Mouse (Mus musculus): ENCODE results near the gene Iqca.

Gene Iqca

DNA sequence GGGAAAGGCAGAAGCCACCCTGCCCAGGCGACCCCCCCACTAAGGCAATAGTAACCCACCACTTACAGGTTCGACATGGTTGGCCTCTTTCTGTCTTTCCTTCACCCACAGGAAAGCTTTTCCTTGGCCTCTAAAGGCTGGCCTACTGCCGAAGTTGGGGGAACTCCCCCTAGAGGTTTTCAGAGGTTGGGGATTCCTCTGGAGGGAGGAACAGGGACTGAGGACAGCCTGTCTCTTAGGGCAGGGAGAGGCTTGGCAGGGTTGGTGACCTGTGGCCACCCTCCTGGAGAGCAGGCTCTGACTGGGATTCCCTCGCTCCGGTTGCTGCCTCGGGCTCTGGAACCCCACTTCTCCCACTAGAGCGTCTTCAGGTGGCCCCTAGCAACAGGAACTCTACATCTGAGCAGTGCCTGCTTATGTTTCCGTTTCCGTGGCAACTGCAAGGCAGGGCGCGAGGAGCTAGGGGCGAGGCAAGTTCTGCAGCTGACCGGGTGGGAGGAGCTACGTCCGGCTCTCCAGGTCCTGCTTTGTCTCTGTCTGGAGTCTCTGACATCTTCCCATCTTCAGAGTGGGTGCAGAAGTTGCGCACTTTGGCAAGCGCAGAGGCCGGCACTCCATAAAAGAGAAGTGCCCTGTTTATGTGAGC lies at the start of gene Iqca:
Gene Iqca, minus strand, starts transcription at position 303 of the 646 bp plus-strand sequence.
- no peak for DNase-seq (ENCODE audit: low read depth in 1 of 2, low spot score in 2 of 2)

DNA sequence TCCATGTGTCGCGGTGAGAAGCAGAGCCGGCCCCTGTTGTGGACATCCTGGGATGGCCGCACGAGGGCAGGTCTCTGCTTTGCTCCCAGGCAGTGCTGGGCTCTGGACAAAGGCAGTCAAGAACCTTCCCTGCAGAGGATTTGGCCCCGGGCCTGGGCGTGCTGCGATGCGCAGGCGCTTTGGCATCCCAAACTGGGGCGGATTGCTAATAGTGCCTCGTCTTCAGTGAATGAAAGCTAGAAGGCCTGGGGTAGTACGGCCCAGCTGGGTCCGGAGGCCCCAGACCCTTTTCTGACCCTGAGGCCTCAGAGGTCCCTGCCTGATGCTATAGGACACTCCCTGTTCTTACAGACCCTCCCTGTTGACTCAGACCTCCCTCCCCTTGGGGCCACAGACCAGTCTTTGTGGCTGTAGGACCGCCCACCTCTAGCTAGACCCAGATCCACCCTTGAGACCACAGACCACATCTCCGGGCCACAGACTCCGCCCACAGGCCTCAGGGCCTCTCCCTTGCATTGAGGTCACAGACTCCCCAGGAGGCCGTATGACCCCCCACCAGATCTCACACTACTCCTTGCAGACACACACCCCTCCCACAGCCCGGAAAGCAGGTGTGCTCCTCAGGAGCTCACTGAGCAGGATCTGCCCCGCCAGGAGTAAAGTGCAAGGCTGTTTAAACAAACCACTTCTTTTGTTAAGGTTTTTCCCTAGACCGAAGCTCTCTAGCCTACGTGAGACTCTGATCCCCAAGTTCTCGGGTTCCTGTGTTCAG lies 49.2 kb upstream of the Iqca start:
- DNase-seq (ENCODE audit: low read depth in 1 of 2, low spot score in 2 of 2) = no peak

DNA sequence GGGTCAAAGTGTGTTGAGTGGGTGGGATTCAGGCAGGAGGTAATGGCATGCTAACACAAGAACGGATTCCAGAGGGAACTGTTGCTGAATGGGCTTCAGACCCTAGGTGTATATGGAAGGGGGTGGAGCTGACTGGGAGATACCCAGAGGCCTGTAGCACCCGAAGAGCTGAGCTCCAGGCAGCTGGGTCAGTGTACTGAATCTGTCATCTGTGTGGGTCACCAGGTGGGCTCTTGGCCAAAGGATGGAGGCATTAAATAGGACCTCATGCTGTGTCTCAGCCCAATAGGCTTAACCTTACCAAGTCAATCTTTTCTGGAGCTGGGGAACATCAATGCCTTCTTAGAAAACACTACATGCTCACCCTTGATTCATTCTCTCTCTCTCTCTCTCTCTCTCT lies 48.5 kb upstream of the Iqca start:
- DNase-seq (ENCODE audit: low read depth in 1 of 2, low spot score in 2 of 2) = no peak

DNA sequence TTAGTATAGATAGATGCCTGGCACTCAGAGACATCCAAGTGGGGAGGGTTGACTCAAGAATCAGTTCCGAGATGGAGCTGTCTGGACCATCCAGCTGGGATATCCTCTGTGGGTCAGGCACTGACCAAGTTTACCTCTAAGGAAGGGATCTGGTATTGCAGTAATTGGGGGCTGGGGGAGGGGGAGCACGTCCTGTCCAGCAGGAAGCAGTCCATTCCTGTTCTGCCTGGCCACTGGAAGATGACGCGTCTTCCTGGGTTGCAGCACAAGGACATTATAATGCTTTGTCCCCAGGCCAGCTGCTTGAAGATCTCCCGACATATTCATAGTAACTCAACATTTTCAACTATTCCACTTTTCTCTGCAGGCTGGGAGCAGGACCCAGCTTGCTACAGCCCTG lies 48.0 kb upstream of the Iqca start:
- DNase-seq (ENCODE audit: low read depth in 1 of 2, low spot score in 2 of 2) = no peak

DNA sequence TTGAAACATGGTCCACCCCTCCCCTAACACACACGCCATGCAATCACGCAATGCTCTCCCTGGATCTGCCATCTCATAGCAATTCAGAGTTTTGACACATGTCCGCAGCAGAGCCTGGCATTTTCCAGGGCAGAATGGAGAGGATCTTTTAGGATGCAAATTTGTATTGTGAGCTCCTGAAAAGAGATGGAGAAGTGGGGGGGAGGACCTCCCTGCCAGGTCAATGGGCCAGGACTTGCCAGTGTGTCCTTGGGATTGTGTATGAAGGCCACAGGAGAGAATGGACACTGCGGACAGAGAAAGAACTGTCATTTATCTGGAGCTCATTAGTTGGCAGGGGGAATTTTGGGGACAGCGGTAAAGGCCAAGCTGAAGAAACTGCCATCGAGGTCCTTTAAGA lies 35.8 kb upstream of the Iqca start:
- no peak for DNase-seq (ENCODE audit: low read depth in 1 of 2, low spot score in 2 of 2)

DNA sequence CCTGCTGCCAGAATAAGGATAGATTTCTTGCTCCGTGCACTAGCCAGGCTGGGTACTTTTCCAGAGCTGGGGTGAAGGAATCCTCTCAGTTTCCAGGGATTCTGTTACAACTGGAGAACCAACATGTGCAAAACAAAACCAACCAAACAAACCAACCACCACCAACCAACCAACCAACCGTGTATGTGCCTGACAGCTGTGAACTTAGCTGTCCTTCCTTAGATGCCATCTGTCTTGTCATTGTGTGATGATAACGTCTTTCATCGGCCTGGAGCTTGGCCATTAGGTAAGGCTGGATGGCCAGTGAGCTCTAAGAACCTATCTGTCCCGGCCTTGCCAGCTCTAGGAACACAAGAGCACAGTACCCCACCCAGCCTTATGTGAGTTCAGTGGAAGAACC lies 33.7 kb upstream of the Iqca start:
- DNase-seq (ENCODE audit: low read depth in 1 of 2, low spot score in 2 of 2) = no peak

DNA sequence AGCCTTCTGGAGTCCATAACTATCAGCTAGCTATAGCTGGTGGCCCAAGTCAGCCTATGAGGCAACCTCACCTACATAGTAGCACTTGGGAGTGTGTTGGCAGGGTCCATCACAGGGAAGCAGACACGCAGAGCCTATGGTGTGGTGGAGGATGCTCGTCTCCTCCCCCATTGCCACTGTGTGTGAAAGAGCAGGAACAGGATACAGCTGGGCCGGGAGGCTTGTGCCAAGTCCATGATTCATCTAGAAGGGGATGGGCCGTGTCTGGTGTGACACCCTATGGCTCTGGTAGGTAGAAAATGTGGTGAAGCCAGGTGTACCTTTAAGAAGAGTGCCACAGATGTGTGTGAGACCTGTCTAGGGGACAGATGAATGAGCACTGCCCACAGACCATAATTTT lies 33.0 kb upstream of the Iqca start:
- DNase-seq (ENCODE audit: low read depth in 1 of 2, low spot score in 2 of 2) = no peak

DNA sequence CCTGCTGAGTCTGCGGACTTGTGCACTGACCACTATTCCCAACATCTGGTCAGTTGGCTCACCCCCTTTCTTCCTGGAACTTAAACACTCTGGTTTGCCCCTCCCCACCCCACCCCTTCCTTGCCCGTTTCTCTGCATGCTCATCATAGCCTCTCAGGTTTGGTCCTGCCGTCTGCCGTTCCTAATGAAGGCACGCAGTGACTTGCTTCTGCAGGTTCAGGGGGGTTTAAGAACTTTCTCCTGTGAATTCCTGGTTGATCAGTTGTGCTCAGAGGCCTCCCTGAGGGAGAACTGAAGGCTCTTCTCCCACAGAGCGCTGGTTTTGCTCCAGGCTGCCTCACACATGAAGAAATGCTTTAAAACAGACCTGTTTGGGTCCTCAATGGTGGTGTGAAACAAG lies 30.4 kb upstream of the Iqca start:
- no peak for DNase-seq (ENCODE audit: low read depth in 1 of 2, low spot score in 2 of 2)

DNA sequence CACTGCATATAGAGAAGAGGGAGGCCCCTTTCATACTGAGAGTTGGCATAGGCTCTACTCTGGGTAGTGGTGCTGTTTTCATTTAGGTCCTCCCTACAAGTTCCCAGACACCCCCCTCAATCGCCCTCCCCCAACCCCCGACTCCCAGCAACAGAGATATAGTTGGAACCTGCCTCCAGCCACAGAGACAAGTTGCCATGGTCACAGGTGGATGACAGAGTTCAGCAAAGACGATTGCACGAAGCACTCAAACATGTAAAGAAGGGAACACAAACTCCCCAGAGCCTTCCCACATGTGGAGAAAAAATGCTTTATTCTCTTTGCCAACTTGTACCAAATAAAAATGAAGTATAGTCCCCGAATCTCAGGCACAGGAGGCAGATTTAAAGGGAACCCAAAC lies 29.3 kb upstream of the Iqca start:
- DNase-seq (ENCODE audit: low read depth in 1 of 2, low spot score in 2 of 2) = no peak

DNA sequence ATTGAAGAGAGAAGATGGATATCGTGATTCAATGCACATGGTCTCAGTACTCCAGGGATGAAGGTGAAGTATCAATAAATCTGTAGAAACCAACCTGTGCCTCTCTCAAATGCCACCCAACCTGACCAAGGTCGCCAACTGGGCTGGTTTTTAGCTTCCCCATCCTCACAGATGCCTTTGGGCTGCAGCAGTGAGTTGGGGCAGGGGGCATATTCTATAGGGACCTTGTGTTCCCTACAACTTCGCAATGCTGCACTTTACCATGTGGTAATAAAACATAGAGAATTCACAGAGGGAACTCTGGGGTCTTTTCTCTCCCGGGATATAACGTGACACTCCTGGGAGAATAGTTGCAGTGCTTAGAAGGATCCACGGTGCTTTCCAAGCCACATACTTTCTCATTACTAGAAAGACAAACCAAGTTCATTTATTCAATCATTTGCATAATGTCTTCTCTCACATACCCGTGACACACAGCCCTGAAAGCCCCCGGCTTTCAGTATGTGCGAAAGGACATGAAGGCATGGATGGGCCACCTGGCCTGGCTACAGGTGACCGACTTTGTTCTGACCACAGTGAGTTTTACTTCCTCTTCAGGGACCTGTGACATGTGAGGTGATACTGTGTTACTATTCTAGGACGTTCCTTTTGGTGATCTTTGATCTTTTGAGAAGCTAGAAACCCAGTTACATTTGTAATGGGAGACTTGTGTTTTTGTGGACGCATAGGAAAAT lies 27.9 kb upstream of the Iqca start:
- DNase-seq (ENCODE audit: low read depth in 1 of 2, low spot score in 2 of 2) = no peak

DNA sequence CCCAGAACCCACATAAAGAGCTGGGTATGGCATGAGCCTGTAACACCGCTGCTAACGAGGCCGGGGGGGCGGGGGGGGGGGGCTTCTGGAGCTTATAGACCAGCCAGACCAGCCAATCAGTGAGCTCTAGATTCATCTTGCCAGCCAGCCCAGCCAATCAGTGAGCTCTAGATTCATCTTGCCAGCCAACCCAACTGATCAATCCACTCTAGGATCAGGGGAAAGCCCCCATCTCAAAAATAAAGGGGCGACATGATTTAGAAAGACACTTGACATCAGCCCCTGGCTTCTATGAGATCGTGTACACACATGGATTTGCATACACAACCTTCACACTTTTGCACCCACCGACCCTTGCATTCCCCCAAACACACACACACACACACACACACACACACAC lies 27.3 kb upstream of the Iqca start:
- no peak for DNase-seq (ENCODE audit: low read depth in 1 of 2, low spot score in 2 of 2)

DNA sequence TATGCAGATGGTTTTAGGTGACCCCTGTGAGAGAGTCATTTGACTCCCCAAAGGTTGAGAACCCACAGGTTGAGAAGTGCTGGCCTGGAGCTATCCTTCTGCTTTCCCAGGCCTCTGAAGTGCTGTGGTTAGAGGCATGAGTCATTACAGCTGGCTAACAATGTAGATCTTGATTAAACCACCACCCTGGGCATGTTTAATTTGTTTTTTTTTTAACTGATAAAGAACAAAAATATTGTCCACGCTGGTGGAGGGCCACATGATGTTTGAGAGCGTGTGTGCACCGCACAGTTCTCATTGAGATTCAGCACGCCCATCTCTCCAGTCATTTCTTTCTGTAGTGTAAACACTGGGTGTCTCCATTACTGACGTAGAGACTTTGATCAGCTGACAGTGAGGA lies 24.8 kb upstream of the Iqca start:
- no peak for DNase-seq (ENCODE audit: low read depth in 1 of 2, low spot score in 2 of 2)

DNA sequence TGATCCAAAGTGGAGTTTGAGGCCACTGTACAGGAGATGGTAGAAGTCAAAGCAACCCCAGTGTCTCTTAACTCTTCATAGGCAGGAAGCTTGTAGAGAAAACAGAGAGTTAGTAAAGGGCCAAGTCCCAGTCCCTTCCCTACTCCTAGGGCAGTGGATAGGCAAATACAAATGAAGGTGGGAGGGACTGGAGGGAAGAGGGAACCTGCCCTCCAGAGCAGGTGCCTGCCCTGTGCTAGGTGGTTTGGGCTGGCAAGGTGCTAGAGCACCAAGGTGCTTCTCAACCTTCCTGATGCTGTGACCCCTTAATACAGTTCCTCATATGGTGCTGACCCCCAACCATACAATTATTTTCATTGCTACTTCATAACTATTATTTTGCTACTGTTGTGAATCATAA lies 24.4 kb upstream of the Iqca start:
- no peak for DNase-seq (ENCODE audit: low read depth in 1 of 2, low spot score in 2 of 2)

DNA sequence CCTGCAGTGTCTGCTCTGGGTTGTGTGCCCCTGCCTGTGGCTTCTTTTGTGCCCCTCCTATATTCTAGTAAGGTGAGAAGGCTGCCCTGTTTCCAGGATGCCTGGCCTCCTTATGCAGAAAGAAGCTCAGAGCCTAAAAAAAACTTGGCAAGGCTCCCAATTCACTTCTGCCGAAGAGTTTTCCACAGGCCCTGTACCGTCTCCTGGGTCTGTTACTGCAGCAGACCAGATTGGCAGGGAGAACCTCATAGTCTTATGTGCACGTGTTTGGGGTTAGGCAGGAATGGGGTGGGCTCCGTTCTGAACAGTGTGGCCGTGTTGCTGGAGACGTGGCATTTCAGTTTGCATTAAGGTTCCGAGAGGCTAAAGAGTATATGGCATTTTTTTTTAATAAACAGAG lies 23.0 kb upstream of the Iqca start:
- DNase-seq (ENCODE audit: low read depth in 1 of 2, low spot score in 2 of 2) = no peak

DNA sequence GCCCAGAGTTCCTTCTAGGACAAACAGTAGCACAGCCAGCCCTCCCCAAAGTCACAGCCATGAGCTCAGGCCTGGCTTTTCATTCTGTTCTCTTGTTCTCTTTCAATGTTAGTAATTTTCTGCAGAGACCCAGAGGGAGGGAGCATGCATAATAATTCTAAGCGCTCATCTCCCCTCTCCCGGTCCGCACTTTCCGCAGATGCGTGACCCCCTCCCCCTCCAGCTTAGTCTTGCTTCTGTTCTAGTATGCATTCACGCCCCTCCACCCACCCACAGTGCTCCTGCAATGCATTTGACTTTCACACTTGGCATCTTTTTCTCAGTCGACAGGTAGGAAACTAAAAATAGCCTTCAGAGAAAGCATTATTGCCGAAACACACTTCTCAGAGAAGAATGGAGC lies 21.1 kb upstream of the Iqca start:
- DNase-seq (ENCODE audit: low read depth in 1 of 2, low spot score in 2 of 2) = no peak

DNA sequence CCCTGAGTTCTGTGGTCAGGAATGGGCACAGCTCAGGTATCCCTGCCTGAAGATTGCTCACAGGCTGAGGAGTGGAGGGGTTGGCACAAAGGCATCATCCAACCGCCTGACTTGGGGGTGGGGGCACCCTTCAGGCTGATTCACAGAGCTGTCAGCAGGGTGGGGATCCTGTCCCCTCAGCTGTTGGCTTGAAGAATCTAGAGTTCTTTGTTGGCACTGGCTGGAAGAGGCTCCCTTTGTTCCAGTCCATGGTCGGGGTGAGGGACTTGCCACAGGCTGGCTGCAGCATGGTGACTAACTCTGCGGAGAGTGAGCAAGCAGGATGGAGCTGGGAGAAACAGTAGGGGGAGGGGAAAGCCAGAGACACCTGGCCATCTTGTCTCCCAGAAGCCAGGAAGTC lies 11.1 kb upstream of the Iqca start:
- no peak for DNase-seq (ENCODE audit: low read depth in 1 of 2, low spot score in 2 of 2)

DNA sequence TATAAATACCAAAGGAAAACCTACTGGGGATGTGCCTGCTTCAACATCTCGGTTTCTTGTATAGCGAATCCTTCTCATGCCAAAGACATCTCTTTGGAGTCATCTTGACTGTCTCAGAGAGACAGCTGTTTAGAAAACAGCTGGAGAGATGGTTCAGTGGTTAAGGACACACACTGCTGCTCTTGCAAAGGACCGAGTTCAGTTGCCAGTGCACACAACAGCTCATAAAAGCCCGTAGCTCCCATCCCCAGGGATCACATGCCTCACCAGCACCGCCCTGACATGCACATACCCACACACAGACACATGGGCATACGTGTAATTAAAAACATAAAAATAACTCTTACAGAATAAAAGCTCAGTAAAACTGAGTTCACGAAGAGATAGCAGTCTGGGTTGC lies 10.0 kb upstream of the Iqca start:
- DNase-seq (ENCODE audit: low read depth in 1 of 2, low spot score in 2 of 2) = no peak

DNA sequence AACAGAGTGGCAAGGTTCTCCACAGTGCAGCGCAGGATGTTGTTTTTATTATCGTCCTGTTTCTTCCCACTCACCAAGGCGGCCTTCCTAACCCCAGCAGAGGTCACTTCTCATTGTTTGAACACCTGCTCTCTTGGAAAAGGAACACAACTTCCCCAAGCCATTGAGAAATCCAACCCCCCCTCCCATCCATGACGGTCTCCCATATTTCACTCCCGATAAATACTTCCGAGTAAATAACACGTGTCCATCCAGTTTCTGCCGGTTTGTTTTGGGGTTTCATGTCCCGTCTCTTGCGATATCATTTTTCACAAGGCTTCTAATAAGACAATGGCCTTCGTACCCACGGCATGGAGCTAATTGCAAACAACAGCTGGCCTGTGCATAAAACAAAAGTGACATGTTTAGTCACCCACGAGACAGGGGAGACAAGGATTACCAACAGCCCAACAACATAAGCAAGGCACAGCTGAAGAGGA lies 9.2 kb upstream of the Iqca start:
- DNase-seq (ENCODE audit: low read depth in 1 of 2, low spot score in 2 of 2) = no peak

DNA sequence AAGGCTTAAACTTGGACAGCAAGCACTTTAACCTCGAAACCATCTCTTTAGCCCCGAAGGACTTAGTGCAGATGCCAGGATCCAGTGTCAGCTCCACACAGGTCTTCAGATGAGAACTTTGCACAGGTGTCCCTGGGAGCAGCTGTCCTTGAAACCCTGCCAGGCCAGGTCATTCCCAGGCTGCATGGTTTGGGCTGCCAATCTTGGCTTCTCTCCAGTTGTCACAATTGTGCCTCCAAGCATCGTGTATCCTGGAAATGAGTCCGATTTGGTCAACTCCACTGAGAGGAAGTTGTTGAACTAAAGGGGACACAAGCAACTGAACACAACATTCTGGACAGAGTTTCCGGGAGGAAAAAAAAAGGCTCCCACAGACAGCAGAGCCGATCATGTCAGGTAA lies 8.4 kb upstream of the Iqca start:
- no peak for DNase-seq (ENCODE audit: low read depth in 1 of 2, low spot score in 2 of 2)

DNA sequence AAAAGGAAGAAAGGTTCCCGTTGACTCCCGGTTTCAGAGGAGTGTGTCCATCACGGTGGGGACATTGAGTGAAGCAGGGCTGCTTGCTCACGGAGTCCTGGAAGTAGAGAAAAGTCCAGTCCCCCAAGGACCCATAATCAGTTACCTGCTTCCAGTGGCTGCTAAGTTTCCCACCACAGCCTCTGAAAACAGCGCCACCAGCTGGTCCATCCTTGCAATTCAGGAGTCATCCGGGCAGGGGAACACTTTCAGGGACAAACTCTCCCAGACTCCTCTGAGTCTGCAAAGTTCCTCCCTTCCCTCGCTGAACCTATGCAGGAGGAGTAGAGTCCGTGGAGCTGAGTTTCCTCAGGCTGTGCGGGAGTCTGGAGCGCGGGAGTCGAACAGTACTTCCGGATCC lies 6.7 kb upstream of the Iqca start:
- no peak for DNase-seq (ENCODE audit: low read depth in 1 of 2, low spot score in 2 of 2)

DNA sequence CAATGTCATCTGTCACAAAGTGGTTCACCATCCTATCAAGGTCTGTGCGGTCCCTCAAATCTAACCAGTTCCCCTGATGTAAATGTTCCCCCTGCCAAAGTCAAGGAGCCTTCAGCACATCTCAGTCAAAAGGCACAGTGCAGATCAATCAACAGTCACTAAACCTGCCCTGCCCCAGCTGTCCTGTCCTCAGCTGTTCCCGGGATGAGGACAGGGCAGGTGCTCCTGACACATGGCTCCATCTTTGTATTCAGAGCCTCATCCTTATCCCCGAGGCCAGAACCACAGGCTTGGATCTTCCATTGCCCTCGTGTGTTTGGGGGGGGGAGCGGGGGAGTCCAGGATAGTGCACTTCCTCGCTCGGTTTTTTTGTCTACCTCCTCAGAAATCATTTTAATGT lies 3.4 kb upstream of the Iqca start:
- DNase-seq (ENCODE audit: low read depth in 1 of 2, low spot score in 2 of 2) = no peak

DNA sequence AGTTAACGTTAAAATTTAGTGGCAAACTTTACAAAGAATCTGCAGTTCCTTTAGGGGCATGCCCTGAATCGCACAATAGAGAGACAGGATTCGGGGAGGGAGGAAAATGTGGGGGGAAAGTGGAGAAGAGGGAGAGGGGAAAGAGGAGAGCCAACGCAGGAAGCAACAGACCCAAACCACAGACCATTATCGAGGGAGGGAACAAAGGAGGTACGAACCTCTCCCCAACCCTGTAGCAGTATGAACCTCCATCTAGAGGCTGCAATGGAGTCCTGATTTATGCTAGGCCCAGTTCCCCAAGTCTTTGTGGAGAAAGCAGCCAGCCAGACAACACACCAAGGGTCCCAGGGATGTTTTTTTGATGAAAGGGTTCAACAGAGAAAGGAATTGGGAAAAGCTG lies 586 bp upstream of the Iqca start:
- no peak for DNase-seq (ENCODE audit: low read depth in 1 of 2, low spot score in 2 of 2)
